Mouse (Mus musculus) retina, postnatal 1 day (tissue): ENCODE measurements at regions not wholly inside any gene's neighbourhood (a gene's known extent, or its start where the extent isn't known, plus 50 kb on each side); places are given as distances from the start of the nearest gene placed in this dataset.

Source experiments
- DNase-seq: peaks from one replicate; pipeline ENCODE4 v3.0.0-alpha.2; 2012

- no peak for DNase-seq
Observed at GRCm38 (mm10) chr2:83507901-83508300, 136.3 kb upstream of the Zc3h15 start.

- DNase-seq = no peak
Observed at GRCm38 (mm10) chr2:83549454-83549853, 94.8 kb upstream of the Zc3h15 start.

- DNase-seq = peak; percentile 1
Observed at GRCm38 (mm10) chr2:83552329-83552728, 91.9 kb upstream of the Zc3h15 start.
